Mouse (Mus musculus) midbrain, postnatal 0 days (tissue): ENCODE measurements around the gene Arrb1. TPM values are rescaled to one million over a fixed set of nuclear protein-coding genes. Genes with fewer than 3 reads are reported as not detected.

Source experiments
- ATAC-seq: fragments of 200-750 bp; cut with Nextera tagmentation; 2 replicates; pipeline ENCODE4 v1.8.0; 2017; ENCODE audit warnings: moderate number of reproducible peaks, mild to moderate bottlenecking, moderate TSS enrichment, moderate library complexity; ENCODE audit not compliant: low FRiP score
- DNase-seq: peaks from one replicate; pipeline ENCODE4 v3.0.0-alpha.2; 2015; ENCODE audit warnings: low spot score
- H3K27ac ChIP-seq: fragments of 300-500 bp; sonication (generic); 2 replicates; pipeline ENCODE4 v1.5.1; 2014; ENCODE audit warnings: low read depth, mild to moderate bottlenecking, low read length, mixed read lengths
- H3K27me3 ChIP-seq: fragments of 300-500 bp; sonication (generic); 2 replicates; pipeline ENCODE4 v1.6.1; 2014; ENCODE audit warnings: low read length, control low read depth, mixed read lengths; ENCODE audit not compliant: insufficient read depth
- H3K36me3 ChIP-seq: fragments of 300-500 bp; sonication (generic); 2 replicates; pipeline ENCODE4 v1.6.1; 2014; ENCODE audit warnings: low read length, control low read depth, mixed read lengths; ENCODE audit not compliant: insufficient read depth
- H3K4me1 ChIP-seq: fragments of 300-500 bp; sonication (generic); 2 replicates; pipeline ENCODE4 v1.6.1; 2014; ENCODE audit warnings: mild to moderate bottlenecking, control low read depth, antibody characterized with exemption, low read length, mixed read lengths; ENCODE audit not compliant: insufficient read depth
- H3K4me2 ChIP-seq: fragments of 300-500 bp; sonication (generic); 2 replicates; pipeline ENCODE4 v1.6.1; 2014; ENCODE audit warnings: low read depth, mild to moderate bottlenecking, low read length, mixed read lengths; ENCODE audit not compliant: poor library complexity, severe bottlenecking
- H3K4me3 ChIP-seq: fragments of 300-500 bp; sonication (generic); 2 replicates; pipeline ENCODE4 v1.5.1; 2014; ENCODE audit warnings: low read depth, mild to moderate bottlenecking, low read length, moderate library complexity
- H3K9ac ChIP-seq: fragments of 300-500 bp; sonication (generic); replicated peaks from 2 replicates; pipeline ENCODE4 v1.6.1; 2014; ENCODE audit warnings: mild to moderate bottlenecking, low read length, moderate library complexity, mixed read lengths; ENCODE audit not compliant: poor library complexity, severe bottlenecking
- H3K9me3 ChIP-seq: fragments of 300-500 bp; sonication (generic); 2 replicates; pipeline ENCODE4 v1.6.1; 2016; ENCODE audit warnings: low read length, control low read depth
- CTCF ChIP-seq: IDR thresholded peaks from 2 replicates; pipeline ENCODE4 v1.5.1; 2016; ENCODE audit warnings: antibody characterized with exemption, mild to moderate bottlenecking
- WGBS: fragments of 180-500 bp; shearing (Covaris S2); extraction: QIAGEN DNeasy Blood & Tissue Kit; methylation state at CpG from one replicate; pipeline ENCODE4 v1.1.7; 2014; 5-methylcytosine and 5-hydroxymethylcytosine counted together
- polyA plus RNA-seq: library from polyadenylated mRNA; unstranded; fragments of >200 nt; fragmentation: Nextera tagmentation; extraction: Ambion mirVana; gene quantifications from 2 replicates; pipeline ENCODE4 v1.2.1, GENCODE M21; 2015
- total RNA-seq: library from RNA; depleted of rRNA; stranded (reverse); fragments of >200 nt; gene quantifications from 2 replicates; pipeline ENCODE4 v1.2.3, GENCODE M21; 2014

Gene Arrb1
- total and polyA plus RNA-seq, 2 experiments from 2014 or later, result 15.0 to 163 TPM

DNA sequence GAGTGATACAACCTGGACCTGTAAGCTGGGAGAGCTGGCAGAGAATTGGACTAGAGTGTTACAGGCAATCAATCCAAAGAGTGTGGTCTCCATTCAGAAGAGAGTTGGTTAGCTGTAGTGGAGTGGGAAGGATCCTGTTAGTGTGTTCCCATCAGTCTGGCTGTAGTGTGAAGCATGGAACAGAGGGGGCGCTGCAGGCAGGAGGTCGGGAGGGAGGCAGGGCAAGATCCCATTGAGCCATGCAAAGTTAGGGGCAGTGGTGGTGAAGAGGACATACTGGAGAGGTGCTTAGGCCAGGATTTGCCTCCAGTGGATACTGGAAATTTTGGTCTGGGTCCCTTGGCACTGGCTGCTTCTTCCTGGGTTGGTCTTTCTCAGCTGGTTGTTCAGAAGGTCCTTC is 83.0 kb downstream of the Arrb1 start:
- H3K27me3 ChIP-seq, result no peaks in the 10 kb centered on the region
- H3K9ac ChIP-seq, result no peak overlapping the region
- H3K9me3 ChIP-seq, result no peaks in the 10 kb centered on the region
- 84% methylated on average over 2 of the region's 2 CpGs for WGBS
- no peak overlapping the region for H3K4me2 ChIP-seq
- no peak overlapping the region for H3K27ac ChIP-seq
- no peaks in the 10 kb centered on the region for H3K36me3 ChIP-seq
- no peaks in the 10 kb centered on the region for H3K4me1 ChIP-seq
- DNase-seq (no peak), ATAC-seq (no peak)
- TF ChIP-seq CTCF, result peak; percentile 29; the same call in 1 of the 2 replicates
- no peak overlapping the region for H3K4me3 ChIP-seq

DNA sequence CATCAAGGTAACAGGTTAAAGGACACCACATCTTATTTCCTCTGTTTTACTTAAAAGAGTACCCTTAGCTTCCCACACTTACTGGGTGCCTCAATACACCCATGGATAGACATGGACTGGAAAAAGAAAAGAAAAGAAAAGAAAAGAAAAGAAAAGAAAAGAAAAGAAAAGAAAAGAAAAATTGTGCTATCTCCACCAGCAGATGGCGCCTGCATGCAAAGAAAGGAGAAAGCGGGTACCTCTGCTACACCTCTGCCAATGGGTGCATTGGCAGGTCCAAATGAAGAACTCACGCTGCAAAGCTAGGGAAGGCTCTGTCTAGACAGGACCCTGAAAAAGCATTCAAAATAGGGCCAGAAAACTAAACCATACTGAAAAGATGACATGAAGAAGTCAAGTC is 83.6 kb downstream of the Arrb1 start:
- 0 out of 2 replicates have a peak, but pooled peaks cover 2% of the 10 kb centered on the region for H3K27me3 ChIP-seq
- 4% methylated on average over 3 of the region's 3 CpGs for WGBS
- ATAC-seq (no peak), DNase-seq (peak; percentile 51)
- no peak overlapping the region for H3K4me2 ChIP-seq
- no peaks in the 10 kb centered on the region for H3K4me1 ChIP-seq
- H3K4me3 ChIP-seq, result no peak overlapping the region
- H3K9ac ChIP-seq, result no peak overlapping the region
- no peak overlapping the region for H3K27ac ChIP-seq
- H3K36me3 ChIP-seq, result no peaks in the 10 kb centered on the region
- H3K9me3 ChIP-seq, result no peaks in the 10 kb centered on the region
- TF ChIP-seq CTCF, result peak; percentile 87

DNA sequence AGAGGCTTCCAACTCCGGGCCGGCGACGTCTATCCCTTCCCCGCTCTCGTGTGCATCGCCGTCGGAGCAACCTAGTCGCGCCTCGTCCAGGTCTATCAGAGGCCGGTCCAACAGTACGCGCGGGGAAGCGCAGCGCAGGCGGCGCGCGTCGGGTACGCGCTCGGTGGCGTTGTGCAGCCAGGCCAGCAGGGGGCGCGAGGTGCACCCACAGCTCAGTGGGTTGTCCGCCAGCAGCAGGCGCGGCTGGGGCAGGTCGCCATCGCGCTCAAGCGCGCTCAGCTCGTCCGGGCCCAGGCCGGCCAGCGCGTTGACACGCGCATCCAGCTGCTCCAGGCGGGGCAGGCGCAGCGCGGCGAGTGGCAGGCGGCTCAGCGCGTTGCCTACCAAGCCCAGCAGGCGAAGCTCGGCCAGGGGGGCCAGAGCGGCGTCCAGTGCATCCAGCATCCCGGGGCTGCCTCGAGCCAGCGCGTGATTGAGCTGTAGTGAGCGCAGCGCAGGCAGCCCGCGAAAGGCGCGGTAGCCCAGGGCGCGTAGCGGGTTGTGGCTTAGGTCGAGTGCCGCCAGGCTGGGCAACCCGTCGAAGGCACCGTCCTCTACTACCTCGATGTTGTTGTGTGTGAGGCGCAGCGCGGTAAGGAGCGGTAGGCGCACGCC is 90.6 kb downstream of the Arrb1 start:
- Histone ChIP-seq H3K27ac (0 out of 2 replicates have a peak overlapping the region, but pooled peaks have one; percentile 26), H3K36me3 (no peaks in the 10 kb centered on the region), H3K9me3 (no peaks in the 10 kb centered on the region), H3K4me1 (no peaks in the 10 kb centered on the region), H3K4me2 (peak overlapping the region; percentile 67), H3K4me3 (peak overlapping the region; percentile 54), H3K9ac (peak overlapping the region; percentile 63), H3K27me3 (peaks cover 33% of the 10 kb centered on the region)
- peak; percentile 91 for ATAC-seq
- DNase-seq, result peak; percentile 86
- peak; percentile 91 for TF ChIP-seq CTCF
- WGBS, result under 1% methylated on average over 77 of the region's 81 CpGs

DNA sequence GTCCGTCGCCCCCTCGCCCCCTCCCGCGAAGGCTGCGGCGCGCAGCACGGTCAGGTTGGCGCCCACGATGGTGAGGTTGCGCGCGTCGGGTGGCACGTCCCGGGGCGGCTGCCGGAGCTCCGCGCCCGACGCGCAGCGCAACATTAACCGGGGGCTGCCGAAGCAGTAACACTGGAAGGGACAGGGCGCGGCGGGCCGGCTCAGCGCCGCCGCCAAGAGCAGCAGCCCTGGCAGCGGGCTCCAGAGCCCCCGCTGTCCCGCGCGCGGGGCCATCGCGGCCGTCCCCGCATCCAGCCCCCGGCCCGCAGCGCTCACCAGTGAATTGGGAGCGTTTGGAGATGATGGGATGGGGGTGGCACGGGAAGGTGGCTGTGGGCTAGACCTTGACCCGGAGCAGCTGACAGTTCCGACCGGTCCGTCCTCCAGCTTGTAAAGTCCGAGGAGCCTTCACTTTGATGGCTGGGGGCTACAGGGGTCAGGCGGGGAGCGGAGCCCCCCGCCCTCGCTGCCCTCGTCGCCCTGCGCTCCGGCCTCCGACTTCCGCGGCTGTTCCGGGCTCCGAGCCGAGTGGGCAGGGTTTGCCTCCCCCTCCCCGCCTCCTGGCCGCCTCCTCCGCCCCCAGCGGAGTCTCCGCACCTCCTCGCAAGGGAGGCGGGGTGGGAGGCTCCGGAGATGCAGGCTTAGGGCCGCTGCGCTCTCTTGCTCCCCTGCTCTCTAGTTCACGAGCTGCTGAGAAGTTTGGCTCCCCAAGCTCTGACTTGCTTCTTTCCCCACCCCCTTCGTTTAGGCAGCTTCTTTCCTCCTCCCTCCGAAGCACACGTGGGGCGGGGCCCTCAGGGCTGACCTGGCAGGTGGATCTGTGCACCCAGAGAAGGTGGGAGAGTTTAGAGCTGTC is 91.4 kb downstream of the Arrb1 start, which contains the start of gene Tpbgl:
TSS of gene Tpbgl (minus strand) at position 728 of the 895 bp plus-strand sequence.
- Histone ChIP-seq H3K36me3 (no peaks in the 10 kb centered on the region), H3K4me2 (peak within 1 kb of the TSS; percentile 67), H3K4me1 (no peaks in the 10 kb centered on the region), H3K4me3 (peak within 1 kb of the TSS; percentile 54), H3K9me3 (no peaks in the 10 kb centered on the region), H3K27ac (0 out of 2 replicates have a peak within 1 kb of the TSS, but pooled peaks have one; percentile 26), H3K9ac (peak within 1 kb of the TSS; percentile 63), H3K27me3 (peaks cover 35% of the 10 kb centered on the region)
- ATAC-seq (0 out of 2 replicates have a peak, but pooled peaks have one; percentile 2), DNase-seq (peak; percentile 25)
- under 1% methylated on average over 55 of the region's 83 CpGs for WGBS
- TF ChIP-seq CTCF, result no peak

DNA sequence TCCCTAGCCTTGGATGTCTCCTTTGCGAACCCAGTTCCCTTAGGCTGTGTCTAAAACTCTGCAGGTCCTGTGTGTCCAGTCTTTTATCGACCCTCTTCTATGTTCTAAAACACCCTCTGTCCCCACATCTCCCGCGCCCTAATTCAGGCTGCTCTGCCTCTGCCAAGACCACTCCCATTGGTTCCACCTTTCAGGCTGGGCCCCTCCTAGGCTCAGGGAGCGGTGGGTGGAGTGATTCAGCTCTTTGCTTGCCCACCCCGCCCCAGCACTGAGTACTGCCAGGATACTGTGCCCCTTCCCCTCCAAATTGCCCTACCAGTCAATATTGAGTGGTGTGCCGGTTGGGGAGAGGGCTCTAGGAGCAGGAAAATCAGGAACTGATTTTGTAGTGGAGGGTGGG is 92.1 kb downstream of the Arrb1 start:
- Histone ChIP-seq H3K4me2 (peak overlapping the region; percentile 67), H3K4me3 (peak overlapping the region; percentile 54; the same call in 1 of the 2 replicates)
- 9% methylated on average over 7 of the region's 7 CpGs for WGBS

DNA sequence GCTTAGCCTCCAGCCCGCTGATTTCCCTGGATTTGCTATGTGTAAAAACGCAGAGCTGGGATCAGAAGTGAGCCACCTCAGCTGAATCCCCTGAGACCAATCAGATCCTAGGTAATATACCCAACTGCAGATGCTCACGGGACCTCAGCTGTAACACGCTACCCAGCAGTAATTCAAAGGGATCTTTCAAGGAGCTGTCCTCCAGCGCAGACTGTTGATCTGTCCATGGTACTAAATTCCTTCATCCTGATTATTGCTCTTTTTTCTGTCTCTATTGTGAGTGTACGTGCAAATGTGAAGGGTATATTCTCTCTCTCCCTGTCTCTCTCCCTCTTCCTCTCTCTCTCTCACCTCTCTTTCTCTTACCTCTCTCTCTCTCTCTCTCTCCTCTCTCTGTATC is 97.0 kb downstream of the Arrb1 start:
- DNase-seq (no peak), ATAC-seq (no peak)
- Histone ChIP-seq H3K27ac (no peak overlapping the region), H3K27me3 (peaks cover 16% of the 10 kb centered on the region), H3K4me1 (no peaks in the 10 kb centered on the region), H3K36me3 (no peaks in the 10 kb centered on the region), H3K9ac (no peak overlapping the region), H3K4me2 (no peak overlapping the region), H3K9me3 (no peaks in the 10 kb centered on the region), H3K4me3 (no peak overlapping the region)
- TF ChIP-seq CTCF, result no peak
- 25% methylated on average over 6 of the region's 6 CpGs for WGBS

More for the DNA sequence above, 92.1 kb downstream of the Arrb1 start:
- peaks cover 39% of the 10 kb centered on the region for H3K27me3 ChIP-seq
- H3K36me3 ChIP-seq, result no peaks in the 10 kb centered on the region
- no peak for DNase-seq
- no peaks in the 10 kb centered on the region for H3K9me3 ChIP-seq
- TF ChIP-seq CTCF, result no peak
- no peak for ATAC-seq
- no peak overlapping the region for H3K27ac ChIP-seq
- no peaks in the 10 kb centered on the region for H3K4me1 ChIP-seq
- H3K9ac ChIP-seq, result no peak overlapping the region
